Mouse (Mus musculus) small intestine, adult 2 months (tissue): ENCODE data around the gene Ddr2.

ENCODE experiments used
- CTCF ChIP-seq: fragments of 200-500 bp; IDR thresholded peaks from 2 replicates; pipeline ENCODE4 v1.5.1; 2012; ENCODE audit warnings: low read depth, mild to moderate bottlenecking, control low read depth, inconsistent platforms, low read length, moderate library complexity, mixed read lengths; ENCODE audit not compliant: insufficient replicate concordance, insufficient read length; ENCODE audit errors: extremely low read depth
- POLR2A ChIP-seq: fragments of 200-500 bp; IDR thresholded peaks from 2 replicates; pipeline ENCODE4 v1.6.1; 2012; ENCODE audit warnings: low read depth, mild to moderate bottlenecking, control low read depth, inconsistent platforms, low read length, moderate library complexity

GRCm38 (mm10) chr1:169953106-169953505 is 157.5 kb downstream of the Ddr2 start:
- TF ChIP-seq POLR2A, result no peak
- TF ChIP-seq CTCF, result no peak
